Mouse (Mus musculus): ENCODE measurements around the gene 2610528J11Rik.

DNA sequence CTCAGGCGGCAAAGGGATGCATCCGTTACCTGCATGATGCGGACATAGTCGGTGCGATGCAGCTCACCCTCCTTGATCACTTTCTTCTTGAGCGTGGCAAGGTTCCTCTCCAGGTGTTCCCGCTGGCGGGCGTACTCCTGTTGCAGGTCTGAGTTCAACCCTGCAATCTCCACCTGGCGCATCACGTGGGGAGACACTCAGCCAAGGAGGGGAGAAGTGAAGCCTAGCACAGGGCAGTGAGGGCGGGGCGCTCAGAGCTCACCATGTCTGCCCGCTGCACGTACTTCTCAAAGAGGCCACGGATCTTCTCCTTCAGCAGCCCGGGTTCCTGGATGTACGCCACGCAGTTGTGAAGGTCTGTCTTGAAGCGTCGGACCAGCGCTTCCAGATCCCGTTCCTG, 42.5 kb downstream of the 2610528J11Rik start:
- no peak for TF ChIP-seq CTCF (IDR thresholded peaks at IDR 0.05; ENCODE audit: low read depth, low read length)
- no peak for TF ChIP-seq POLR2A (IDR thresholded peaks at IDR 0.05; ENCODE audit: borderline replicate concordance, low read depth, low read length)

Data from bone marrow macrophage, adult 2 months (primary cell).